Mouse (Mus musculus) MEL (cell line): ENCODE data around the gene Kdelc2. TPM values are rescaled to one million over a fixed set of nuclear protein-coding genes. Genes with fewer than 3 reads are reported as not detected.

Experiments
- DNase-seq: peaks from one replicate; pipeline ENCODE4 v3.0.0; 2011; ENCODE audit warnings: low read depth, low spot score
- H3K27ac ChIP-seq: 2 replicates; pipeline ENCODE4 v1.5.1; 2012; ENCODE audit warnings: low read depth, mild to moderate bottlenecking, control low read depth, low read length, moderate library complexity; ENCODE audit not compliant: control insufficient read depth
- H3K27me3 ChIP-seq, 2 experiments: fragments of 150-350 bp in 1 of 2; sonication (generic) in 1 of 2; 2 replicates each; pipeline ENCODE4 v1.6.1; 2012; ENCODE audit warnings: low read length in 2 of 2, mild to moderate bottlenecking in 2 of 2, improper control_type of control experiment in 1 of 2, moderate library complexity in 1 of 2; ENCODE audit not compliant: insufficient read depth in 2 of 2, control insufficient read depth in 1 of 2
- H3K36me3 ChIP-seq, 2 experiments: 2 replicates each; pipeline ENCODE4 v1.6.1; 2012 to 2014; ENCODE audit warnings: low read length in 2 of 2, improper control_type of control experiment in 1 of 2, inconsistent platforms in 1 of 2, mild to moderate bottlenecking in 1 of 2; ENCODE audit not compliant: insufficient read depth in 2 of 2, control insufficient read depth in 1 of 2
- H3K4me1 ChIP-seq, 2 experiments: fragments of 150-350 bp in 1 of 2; sonication (generic) in 1 of 2; 2 replicates each; pipeline ENCODE4 v1.6.1; 2012; ENCODE audit warnings: low read length in 2 of 2, improper control_type of control experiment in 1 of 2, mild to moderate bottlenecking in 1 of 2; ENCODE audit not compliant: insufficient read depth in 2 of 2, control insufficient read depth in 1 of 2
- H3K4me3 ChIP-seq, 2 experiments: fragments of 150-350 bp in 1 of 2; sonication (generic) in 1 of 2; 2 replicates each; pipeline ENCODE4 v1.5.1; 2012; ENCODE audit warnings: low read depth in 2 of 2, low read length in 2 of 2, mild to moderate bottlenecking in 2 of 2, moderate library complexity in 2 of 2, control low read depth in 1 of 2, improper control_type of control experiment in 1 of 2; ENCODE audit not compliant: control insufficient read depth in 1 of 2, insufficient read depth in 1 of 2
- H3K79me2 ChIP-seq: 2 replicates; pipeline ENCODE4 v1.6.1; 2012; ENCODE audit warnings: mild to moderate bottlenecking, low read length, moderate library complexity; ENCODE audit not compliant: control insufficient read depth, poor library complexity, insufficient read depth
- H3K9ac ChIP-seq: 2 replicates; pipeline ENCODE4 v1.6.1; 2012; ENCODE audit warnings: low read depth, mild to moderate bottlenecking, control low read depth, low read length, moderate library complexity; ENCODE audit not compliant: control insufficient read depth, poor library complexity, severe bottlenecking
- H3K9me3 ChIP-seq: fragments of 150-350 bp; sonication (generic); replicated peaks from 2 replicates; pipeline ENCODE4 v1.6.1; 2012; ENCODE audit warnings: mild to moderate bottlenecking, low read length, improper control_type of control experiment, moderate library complexity; ENCODE audit not compliant: insufficient read depth
- BHLHE40 ChIP-seq: IDR thresholded peaks from 2 replicates; pipeline ENCODE4 v1.6.1; 2012; ENCODE audit warnings: low read depth, mild to moderate bottlenecking, inconsistent platforms, low read length, improper control_type of control experiment, borderline replicate concordance
- CHD2 ChIP-seq: IDR thresholded peaks from 2 replicates; pipeline ENCODE4 v1.6.1; 2011; ENCODE audit warnings: low read length, improper control_type of control experiment
- CTCF ChIP-seq, 3 experiments: IDR thresholded peaks in 2 of 3; conservative IDR thresholded peaks in 1 of 3; 2 replicates each; pipeline ENCODE4 v1.5.1; 2011 to 2012; ENCODE audit warnings: low read length in 3 of 3, low read depth in 2 of 3, mild to moderate bottlenecking in 2 of 3, improper control_type of control experiment in 1 of 3, inconsistent platforms in 1 of 3, mixed read lengths in 1 of 3, moderate library complexity in 1 of 3; ENCODE audit not compliant: control insufficient read depth in 1 of 3, insufficient read depth in 1 of 3, poor library complexity in 1 of 3, severe bottlenecking in 1 of 3
- EP300 ChIP-seq, 2 experiments: IDR thresholded peaks; 2 replicates each; pipeline ENCODE4 v1.6.1; 2011; ENCODE audit warnings: improper control_type of control experiment in 2 of 2, low read length in 2 of 2, low read depth in 1 of 2, mild to moderate bottlenecking in 1 of 2
- HCFC1 ChIP-seq: IDR thresholded peaks from 2 replicates; pipeline ENCODE4 v1.6.1; 2012; ENCODE audit warnings: low read depth, mild to moderate bottlenecking, inconsistent platforms, low read length, improper control_type of control experiment, moderate library complexity
- KAT2A ChIP-seq: conservative IDR thresholded peaks from 2 replicates; pipeline ENCODE4 v1.6.1; 2012; ENCODE audit warnings: low read depth, low read length, improper control_type of control experiment, inconsistent platforms
- MAFK ChIP-seq: IDR thresholded peaks from 2 replicates; pipeline ENCODE4 v1.6.1; 2011; ENCODE audit warnings: low read depth, mild to moderate bottlenecking, low read length, improper control_type of control experiment, borderline replicate concordance
- MAZ ChIP-seq: IDR thresholded peaks from 2 replicates; pipeline ENCODE4 v1.6.1; 2012; ENCODE audit warnings: low read depth, mild to moderate bottlenecking, inconsistent platforms, low read length, improper control_type of control experiment
- MYC ChIP-seq: IDR thresholded peaks from 2 replicates; pipeline ENCODE4 v1.6.1; 2011; ENCODE audit warnings: low read depth, mild to moderate bottlenecking, low read length, improper control_type of control experiment, moderate library complexity
- NELFE ChIP-seq: IDR thresholded peaks from 2 replicates; pipeline ENCODE4 v1.6.1; 2011; ENCODE audit warnings: low read depth, low read length, improper control_type of control experiment
- POLR2A ChIP-seq, 2 experiments: IDR thresholded peaks; 2 replicates each; pipeline ENCODE4 v1.6.1; 2011 to 2012; ENCODE audit warnings: low read length in 2 of 2, mild to moderate bottlenecking in 2 of 2, control low read depth in 1 of 2, improper control_type of control experiment in 1 of 2, low read depth in 1 of 2, moderate library complexity in 1 of 2; ENCODE audit not compliant: control insufficient read depth in 1 of 2, insufficient read depth in 1 of 2, poor library complexity in 1 of 2
- POLR2AphosphoS2 ChIP-seq: IDR thresholded peaks from 2 replicates; pipeline ENCODE4 v1.6.1; 2011; ENCODE audit warnings: low read length, improper control_type of control experiment
- RCOR1 ChIP-seq: IDR thresholded peaks from 2 replicates; pipeline ENCODE4 v1.6.1; 2012; ENCODE audit warnings: low read depth, mild to moderate bottlenecking, inconsistent platforms, low read length, improper control_type of control experiment
- SIN3A ChIP-seq: IDR thresholded peaks from 2 replicates; pipeline ENCODE4 v1.6.1; 2012; ENCODE audit warnings: low read length, improper control_type of control experiment, inconsistent platforms
- SMC3 ChIP-seq: IDR thresholded peaks from 2 replicates; pipeline ENCODE4 v1.6.1; 2011; ENCODE audit warnings: low read depth, low read length, improper control_type of control experiment
- TCF12 ChIP-seq: IDR thresholded peaks from 2 replicates; pipeline ENCODE4 v1.6.1; 2014; ENCODE audit warnings: low read depth, mild to moderate bottlenecking, inconsistent platforms, low read length, improper control_type of control experiment, moderate library complexity
- ZC3H11A ChIP-seq: IDR thresholded peaks from 2 replicates; pipeline ENCODE4 v1.6.1; 2012; ENCODE audit warnings: low read depth, mild to moderate bottlenecking, inconsistent platforms, low read length, improper control_type of control experiment
- ZKSCAN1 ChIP-seq: IDR thresholded peaks from 2 replicates; pipeline ENCODE4 v1.6.1; 2012; ENCODE audit warnings: low read depth, mild to moderate bottlenecking, inconsistent platforms, low read length, improper control_type of control experiment, moderate library complexity
- ZNF384 ChIP-seq: IDR thresholded peaks from 2 replicates; pipeline ENCODE4 v1.6.1; 2012; ENCODE audit warnings: low read depth, mild to moderate bottlenecking, inconsistent platforms, low read length, improper control_type of control experiment
- polyA plus RNA-seq, 2 experiments: library from polyadenylated mRNA; stranded (reverse) in 1 of 2; unstranded in 1 of 2; fragments of >175 nt in 1 of 2; fragments of >200 nt in 1 of 2; gene quantifications; 2 replicates each; pipeline versions ENCODE4 v1.2.1 to v1.2.4; 2012; ENCODE audit warnings: low replicate concordance in 2 of 2, low read depth in 1 of 2; ENCODE audit not compliant: insufficient read length in 2 of 2, insufficient read depth in 1 of 2, missing spikeins in 1 of 2
- total RNA-seq: library from RNA; depleted of rRNA; stranded (reverse); fragments of 300-350 nt; gene quantifications from 2 replicates; pipeline ENCODE4 v1.2.3, GENCODE M21; 2012

Gene Kdelc2
- total and polyA plus RNA-seq, 3 experiments: 0.04 to 0.31 TPM; not detected in 1

- H3K4me3 ChIP-seq: no peak overlapping the region
- no peaks in the 10 kb centered on the region for H3K9me3 ChIP-seq
- H3K9ac ChIP-seq: no peak overlapping the region
- no peaks in the 10 kb centered on the region for H3K79me2 ChIP-seq
- DNase-seq: no peak
- no peaks in the 10 kb centered on the region for H3K36me3 ChIP-seq
- no peaks in the 10 kb centered on the region for H3K27me3 ChIP-seq
- H3K27ac ChIP-seq: no peak overlapping the region
- no peaks in the 10 kb centered on the region; a peak in 1 of 4 replicates for H3K4me1 ChIP-seq
- no peak for TF ChIP-seq SMC3
- no peak for TF ChIP-seq TCF12
- TF ChIP-seq KAT2A: no peak
- no peak for TF ChIP-seq CTCF (IDR thresholded peaks at IDR 0.05 in 2 of 3, conservative IDR thresholded peaks at IDR 0.05 in 1 of 3; ENCODE audit: control insufficient read depth in 1 of 3, insufficient read depth in 1 of 3, low read depth in 2 of 3, low read length in 3 of 3, poor library complexity in 1 of 3, severe bottlenecking in 1 of 3)
- no peak for TF ChIP-seq MYC
- no peak for TF ChIP-seq ZNF384
- no peak for TF ChIP-seq BHLHE40
Observed at GRCm38 (mm10) chr9:53402991-53403390, 19.2 kb downstream of the Kdelc2 start.

- Histone ChIP-seq H3K27me3 (no peaks in the 10 kb centered on the region), H3K4me3 (no peak overlapping the region), H3K36me3 (no peaks in the 10 kb centered on the region; a peak in 2 of 4 replicates), H3K4me1 (no peaks in the 10 kb centered on the region), H3K9me3 (no peaks in the 10 kb centered on the region), H3K27ac (no peak overlapping the region), H3K9ac (no peak overlapping the region), H3K79me2 (no peaks in the 10 kb centered on the region)
- TF ChIP-seq KAT2A (no peak), HCFC1 (no peak), ZNF384 (peak; percentile 44; the same call in 1 of the 2 replicates), SMC3 (no peak)
- DNase-seq: no peak
Observed at GRCm38 (mm10) chr9:53404050-53404752, 20.4 kb downstream of the Kdelc2 start.

GRCm38 (mm10) chr9:53404753-53405722 is 21.2 kb downstream of the Kdelc2 start:
- no peak for DNase-seq
- 0 out of 4 replicates have a peak, but pooled peaks cover 0 to 6% of the 10 kb centered on the region in 2 experiments for H3K4me1 ChIP-seq
- H3K27me3 ChIP-seq: no peaks in the 10 kb centered on the region
- no peaks in the 10 kb centered on the region for H3K79me2 ChIP-seq
- H3K27ac ChIP-seq: no peak overlapping the region
- H3K9ac ChIP-seq: no peak overlapping the region
- no peak overlapping the region for H3K4me3 ChIP-seq
- H3K36me3 ChIP-seq: no peaks in the 10 kb centered on the region; a peak in 2 of 4 replicates
- no peaks in the 10 kb centered on the region for H3K9me3 ChIP-seq
- TF ChIP-seq BHLHE40: no peak
- TF ChIP-seq CHD2: no peak
- TF ChIP-seq SMC3: no peak
- no peak for TF ChIP-seq SIN3A
- no peak for TF ChIP-seq POLR2A (IDR thresholded peaks at IDR 0.05; ENCODE audit: control insufficient read depth in 1 of 2, insufficient read depth in 1 of 2, low read depth in 1 of 2, low read length in 2 of 2, poor library complexity in 1 of 2)
- no peak for TF ChIP-seq RCOR1
- no peak for TF ChIP-seq NELFE
- TF ChIP-seq KAT2A: no peak
- TF ChIP-seq ZC3H11A: no peak
- no peak for TF ChIP-seq ZKSCAN1
- no peak for TF ChIP-seq POLR2AphosphoS2
- no peak for TF ChIP-seq CTCF (IDR thresholded peaks at IDR 0.05 in 2 of 3, conservative IDR thresholded peaks at IDR 0.05 in 1 of 3; ENCODE audit: control insufficient read depth in 1 of 3, insufficient read depth in 1 of 3, low read depth in 2 of 3, low read length in 3 of 3, poor library complexity in 1 of 3, severe bottlenecking in 1 of 3)
- TF ChIP-seq MAZ: no peak
- TF ChIP-seq MYC: no peak
- no peak for TF ChIP-seq MAFK
- no peak for TF ChIP-seq EP300 (IDR thresholded peaks at IDR 0.05; ENCODE audit: low read depth in 1 of 2, low read length in 2 of 2)
